12 mouse cellular contexts compared by ENCODE assay signal in genomic region chr17:24463374-24464133, GRCm38 (mm10). TPM values are rescaled to one million over a fixed set of nuclear protein-coding genes. Genes with fewer than 3 reads are reported as not detected.
DNase-seq lines count a peak whose midpoint lies in the region; ATAC-seq and TF ChIP-seq lines count a peak whose summit lies in the region.
"Had no signal": no experiment of that assay in that cellular context is flagged by ENCODE, and none has a peak within 500 bp of the region (broad histone marks: within the 10 kb centered on the region; RNA-seq: fewer than 3 reads in every experiment).

No protein-coding gene starts in this region.

- H3K79me2 ChIP-seq in MEL (ENCODE audit: control insufficient read depth, insufficient read depth, low read length, poor library complexity), result no peaks in the 10 kb centered on the region

- no peak for TF ChIP-seq POLR2A in MEL (IDR thresholded peaks at IDR 0.05; ENCODE audit: control insufficient read depth in 1 of 2, insufficient read depth in 1 of 2, low read depth in 1 of 2, low read length in 2 of 2, poor library complexity in 1 of 2)

- H3K27ac ChIP-seq in heart, embryonic 16.5 days (ENCODE audit: low read length), result no peak overlapping the region; the same call in 1 of the 2 replicates
- no peak overlapping the region for H3K27ac ChIP-seq in MEL (ENCODE audit: control insufficient read depth, low read depth, low read length)
- H3K27ac ChIP-seq: hindbrain, embryonic 13.5 days; limb, embryonic 10.5 days had no signal

- intact Hi-C loops in heart, postnatal 10 days (cut with DNase I), result no loop called here
- intact Hi-C loops in left cerebral cortex, postnatal 10 days (cut with DNase I), result no loop called here

- peak in 2 of 3 experiments; percentile 25 to 39; a peak in 5 of 6 replicates for TF ChIP-seq CTCF in MEL (IDR thresholded peaks at IDR 0.05 in 2 of 3, conservative IDR thresholded peaks at IDR 0.05 in 1 of 3; ENCODE audit: control insufficient read depth in 1 of 3, insufficient read depth in 1 of 3, low read depth in 2 of 3, low read length in 3 of 3, poor library complexity in 1 of 3, severe bottlenecking in 1 of 3)

- H3K4me1 ChIP-seq in heart, embryonic 16.5 days (ENCODE audit: control insufficient read depth, insufficient read depth, low read length), result peaks cover 12% of the 10 kb centered on the region
- peaks cover 0 to 12% of the 10 kb centered on the region in 2 experiments; a peak in 3 of 4 replicates for H3K4me1 ChIP-seq in MEL (ENCODE audit: control insufficient read depth in 1 of 2, insufficient read depth in 2 of 2, low read length in 2 of 2)
- H3K4me1 ChIP-seq: hindbrain, embryonic 13.5 days; limb, embryonic 10.5 days had no signal

- no peak for TF ChIP-seq EP300 in MEL (IDR thresholded peaks at IDR 0.05; ENCODE audit: low read depth in 1 of 2, low read length in 2 of 2)

- no peaks in the 10 kb centered on the region for H3K27me3 ChIP-seq in heart, embryonic 16.5 days (ENCODE audit: control insufficient read depth, insufficient read depth, low read length)
- H3K27me3 ChIP-seq in MEL (ENCODE audit: control insufficient read depth in 1 of 2, insufficient read depth in 2 of 2, low read length in 2 of 2), result no peaks in the 10 kb centered on the region
- H3K27me3 ChIP-seq: hindbrain, embryonic 13.5 days; megakaryocyte, embryonic 14.5 days had no signal

- H3K9ac ChIP-seq in heart, embryonic 16.5 days (ENCODE audit: low read length), result no peak overlapping the region
- no peak overlapping the region for H3K9ac ChIP-seq in MEL (ENCODE audit: control insufficient read depth, low read depth, low read length, poor library complexity, severe bottlenecking)
- H3K9ac ChIP-seq: hindbrain, embryonic 13.5 days had no signal

- no peak overlapping the region for H3K4me3 ChIP-seq in heart, embryonic 16.5 days (ENCODE audit: low read length)
- H3K4me3 ChIP-seq in MEL (ENCODE audit: control insufficient read depth in 1 of 2, insufficient read depth in 1 of 2, low read depth in 2 of 2, low read length in 2 of 2), result no peak overlapping the region
- H3K4me3 ChIP-seq: hindbrain, embryonic 13.5 days; limb, embryonic 10.5 days; megakaryocyte, embryonic 14.5 days had no signal

- peak; percentile 35 for ATAC-seq in heart, embryonic 16.5 days (replicated peaks; ENCODE audit: extremely low read depth, insufficient read depth, low FRiP score)
- peak; percentile 56 for ATAC-seq in inflammation-experienced regulatory T-cells, adult 6 months

- 49% methylated on average over 6 of the region's 6 CpGs for WGBS in heart, embryonic 16.5 days

- DNase-seq in heart, postnatal 10 days, result no peak
- DNase-seq in 3T3-L1 (ENCODE audit: low read depth, low spot score) (peak; percentile 63), MEL (ENCODE audit: low read depth, low spot score) (peak; percentile 77)
- DNase-seq in embryo, embryonic 11 days, result no peak
- DNase-seq in cerebellum, postnatal 4 days (ENCODE audit: low spot score in 2 of 2), result no peak
- DNase-seq in left cerebral cortex, postnatal 10 days (ENCODE audit: extremely low spot score in 1 of 2, low spot score in 2 of 2), result no peak
- DNase-seq: thymus, postnatal 14 days had no signal

- no peak overlapping the region for H3K4me2 ChIP-seq in heart, embryonic 16.5 days (ENCODE audit: low read depth, low read length)
- H3K4me2 ChIP-seq: hindbrain, embryonic 13.5 days had no signal

- H3K9me3 ChIP-seq in heart, embryonic 16.5 days (replicated peaks; ENCODE audit: control insufficient read depth, low read length), result no peaks in the 10 kb centered on the region
- H3K9me3 ChIP-seq in MEL (replicated peaks; ENCODE audit: insufficient read depth, low read length), result no peaks in the 10 kb centered on the region
- H3K9me3 ChIP-seq: hindbrain, embryonic 13.5 days; limb, embryonic 10.5 days; megakaryocyte, embryonic 14.5 days had no signal

- H3K36me3 ChIP-seq in heart, embryonic 16.5 days (ENCODE audit: control insufficient read depth, insufficient read depth), result no peaks in the 10 kb centered on the region
- H3K36me3 ChIP-seq in MEL (ENCODE audit: control insufficient read depth in 1 of 2, insufficient read depth in 2 of 2, low read length in 2 of 2), result peaks cover 0 to 4% of the 10 kb centered on the region in 2 experiments; a peak in 2 of 4 replicates
- H3K36me3 ChIP-seq: hindbrain, embryonic 13.5 days; limb, embryonic 10.5 days had no signal

- TF ChIP-seq RAD21 in MEL (IDR thresholded peaks at IDR 0.05; ENCODE audit: low read depth, low read length), result no peak

TF ChIP-seq in MEL, 35 proteins besides CTCF, POLR2A, EP300 and RAD21:
- TF ChIP-seq BHLHE40 (IDR thresholded peaks at IDR 0.05; ENCODE audit: borderline replicate concordance, low read depth, low read length) (no peak), MXI1 (IDR thresholded peaks at IDR 0.05; ENCODE audit: low read depth, low read length) (peak; percentile 45; the same call in 1 of the 2 replicates), GATA1 (IDR thresholded peaks at IDR 0.05; ENCODE audit: low read depth, low read length) (peak; percentile 54), MYC (IDR thresholded peaks at IDR 0.05; ENCODE audit: low read depth, low read length) (peak; percentile 69; the same call in 1 of the 2 replicates), HCFC1 (IDR thresholded peaks at IDR 0.05; ENCODE audit: low read depth, low read length) (no peak), RCOR1 (IDR thresholded peaks at IDR 0.05; ENCODE audit: low read depth, low read length) (peak; percentile 56; the same call in 1 of the 2 replicates)
TF ChIP-seq in MEL: peak in this region for 4.

RNA-seq across cellular contexts. Expression of gene E4f1, which starts 6.6 kb away (rescaled TPM):
- 27.7 and 28.8 TPM in 2 replicates for polyA plus RNA-seq in heart, embryonic 16.5 days (2015; fragmentation: Nextera tagmentation; extraction: Ambion mirVana)
- total RNA-seq in heart, postnatal 10 days (2021), result 10 to 100 TPM; 15.6 to 15.9 TPM
- total RNA-seq in MEL (2012; rRNA removed), result 24.3 and 26.0 TPM in 2 replicates
- 10 to 100 TPM in 1 of 2 experiments, not detected in 1; 37.1 TPM for polyA plus RNA-seq in MEL (2012; ENCODE audit: insufficient read depth in 1 of 2, insufficient read length in 2 of 2, low read depth in 1 of 2, low replicate concordance in 2 of 2, missing spikeins in 1 of 2)
- 10 to 100 TPM; 22.1 to 49.8 (median 23.6) TPM for polyA plus RNA-seq in inflammation-experienced regulatory T-cells, adult 6 months (2017; shearing (Covaris generic))
- 10 to 100 TPM; 30.8 to 31.3 TPM for total RNA-seq in left cerebral cortex, postnatal 10 days (2021)

RNA-seq across cellular contexts. Expression of gene Pgp, which starts 6.6 kb away (rescaled TPM):
- polyA plus RNA-seq in heart, embryonic 16.5 days (2015; fragmentation: Nextera tagmentation; extraction: Ambion mirVana), result 71.1 and 76.0 TPM in 2 replicates
- 10 to 100 TPM; 38.5 to 39.9 TPM for total RNA-seq in heart, postnatal 10 days (2021)
- 16.6 and 19.3 TPM in 2 replicates for total RNA-seq in MEL (2012; rRNA removed)
- 10 to 100 TPM in 1 of 2 experiments, not detected in 1; 55.0 TPM for polyA plus RNA-seq in MEL (2012; ENCODE audit: insufficient read depth in 1 of 2, insufficient read length in 2 of 2, low read depth in 1 of 2, low replicate concordance in 2 of 2, missing spikeins in 1 of 2)
- polyA plus RNA-seq in inflammation-experienced regulatory T-cells, adult 6 months (2017; shearing (Covaris generic)), result 1 to 10 TPM; 3.5 to 6.9 (median 4.6) TPM
- 10 to 100 TPM; 66.4 to 66.7 TPM for total RNA-seq in left cerebral cortex, postnatal 10 days (2021)

RNA-seq across cellular contexts. Expression of gene Bricd5, which starts 10.1 kb away (rescaled TPM):
- polyA plus RNA-seq in heart, embryonic 16.5 days (2015; fragmentation: Nextera tagmentation; extraction: Ambion mirVana), result 0.21 and 0.25 TPM in 2 replicates
- under 1 TPM in 1 of 2 experiments, not detected in 1; 0.26 TPM for total RNA-seq in heart, postnatal 10 days (2021)
- 1.1 and 2.0 TPM in 2 replicates for total RNA-seq in MEL (2012; rRNA removed)
- under 1 TPM in 1 of 2 experiments, not detected in 1; 0.82 TPM for polyA plus RNA-seq in MEL (2012; ENCODE audit: insufficient read depth in 1 of 2, insufficient read length in 2 of 2, low read depth in 1 of 2, low replicate concordance in 2 of 2, missing spikeins in 1 of 2)
- not detected for polyA plus RNA-seq in inflammation-experienced regulatory T-cells, adult 6 months (2017; shearing (Covaris generic))
- 1 to 10 TPM in 1 of 2 experiments, under 1 TPM in 1; 0.88 to 1.4 TPM for total RNA-seq in left cerebral cortex, postnatal 10 days (2021)
- polyA plus RNA-seq: limb, embryonic 10.5 days had no signal

RNA-seq across cellular contexts. Expression of gene Mlst8, which starts 15.3 kb away (rescaled TPM):
- 18.7 and 19.5 TPM in 2 replicates for polyA plus RNA-seq in heart, embryonic 16.5 days (2015; fragmentation: Nextera tagmentation; extraction: Ambion mirVana)
- total RNA-seq in heart, postnatal 10 days (2021), result 10 to 100 TPM; 11.6 to 12.9 TPM
- 28.5 and 35.4 TPM in 2 replicates for total RNA-seq in MEL (2012; rRNA removed)
- polyA plus RNA-seq in MEL (2012; ENCODE audit: insufficient read depth in 1 of 2, insufficient read length in 2 of 2, low read depth in 1 of 2, low replicate concordance in 2 of 2, missing spikeins in 1 of 2), result 10 to 100 TPM in 1 of 2 experiments, not detected in 1; 57.3 TPM
- 10 to 100 TPM; 14.0 to 14.9 (median 14.5) TPM for polyA plus RNA-seq in inflammation-experienced regulatory T-cells, adult 6 months (2017; shearing (Covaris generic))
- total RNA-seq in left cerebral cortex, postnatal 10 days (2021), result 10 to 100 TPM; 31.6 to 37.4 TPM

RNA-seq across cellular contexts. Expression of gene Dnase1l2, which starts 20.6 kb away (rescaled TPM):
- polyA plus RNA-seq in heart, embryonic 16.5 days (2015; fragmentation: Nextera tagmentation; extraction: Ambion mirVana), result 1.5 and 2.1 TPM in 2 replicates
- 1 to 10 TPM; 1.0 to 1.6 TPM for total RNA-seq in heart, postnatal 10 days (2021)
- 0.49 and 0.62 TPM in 2 replicates for total RNA-seq in MEL (2012; rRNA removed)
- polyA plus RNA-seq in MEL (2012; ENCODE audit: insufficient read depth in 1 of 2, insufficient read length in 2 of 2, low read depth in 1 of 2, low replicate concordance in 2 of 2, missing spikeins in 1 of 2), result 1 to 10 TPM in 1 of 2 experiments, not detected in 1; 1.8 TPM
- polyA plus RNA-seq in inflammation-experienced regulatory T-cells, adult 6 months (2017; shearing (Covaris generic)), result 1 to 10 TPM; 2.9 to 6.5 (median 4.8) TPM
- total RNA-seq in left cerebral cortex, postnatal 10 days (2021), result 1 to 10 TPM; 5.7 to 6.5 TPM

Comparison
In these comparisons a context has a peak if more than half of its experiments do, and no peak if none do; other contexts are left out.
1. DNase-seq: peak in 3T3-L1 (single experiment) and MEL (single experiment); none in heart, postnatal 10 days (0 of 2), embryo, embryonic 11 days (single experiment), cerebellum, postnatal 4 days (0 of 2) and left cerebral cortex, postnatal 10 days (0 of 2).